Comparison of ENCODE assay signal across 9 mouse cellular contexts in the genomic region with DNA sequence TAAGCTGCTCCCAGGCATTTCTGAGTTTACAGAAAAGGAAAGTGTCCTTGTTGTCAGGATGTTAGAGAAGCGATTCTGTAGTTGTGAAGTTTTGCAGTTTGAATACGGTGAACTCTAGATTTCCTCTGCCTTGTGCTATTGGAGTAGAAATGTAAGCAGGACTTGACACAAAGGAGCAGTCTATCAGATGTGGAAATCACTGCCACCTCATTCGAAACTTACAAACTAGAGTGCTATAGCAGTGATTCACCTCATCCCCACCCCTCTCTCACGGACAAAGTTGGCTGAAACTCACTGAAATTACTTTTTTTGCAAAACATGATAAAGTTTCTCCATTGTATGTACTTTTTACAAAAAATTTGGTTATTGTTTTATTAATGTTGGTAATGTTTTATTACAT. TPM values are rescaled to one million over a fixed set of nuclear protein-coding genes. Genes with fewer than 3 reads are reported as not detected.
DNase-seq lines count a peak whose midpoint lies in the region; ATAC-seq lines count a peak whose summit lies in the region.
"Had no signal": no experiment of that assay in that cellular context is flagged by ENCODE, and none has a peak within 500 bp of the region (broad histone marks: within the 10 kb centered on the region; RNA-seq: fewer than 3 reads in every experiment).

No protein-coding gene starts in this region.

- ATAC-seq in erythroblast, adult 5-6 weeks (replicated peaks; ENCODE audit: low FRiP score, poor library complexity, severe bottlenecking), result no peak
- no peak for ATAC-seq in neural tube, embryonic 11.5 days (ENCODE audit: insufficient read depth, low FRiP score, low TSS enrichment)
- ATAC-seq in liver, embryonic 15.5 days (ENCODE audit: insufficient read depth), result no peak

- H3K27me3 ChIP-seq in erythroblast, embryonic 14.5 days (ENCODE audit: control insufficient read depth), result peaks cover 11% of the 10 kb centered on the region
- H3K27me3 ChIP-seq in neural tube, embryonic 11.5 days (ENCODE audit: control insufficient read depth, insufficient read depth, low read length), result no peaks in the 10 kb centered on the region
- peaks cover 9% of the 10 kb centered on the region; the same call in 1 of the 2 replicates for H3K27me3 ChIP-seq in liver, embryonic 15.5 days

- DNase-seq in neural tube, embryonic 11.5 days (ENCODE audit: low spot score), result no peak
- no peak for DNase-seq in neural tube, embryonic 10.5 days (ENCODE audit: extremely low spot score, low spot score)
- DNase-seq in cerebellum, postnatal 36 days, result no peak
- DNase-seq in layer of hippocampus, postnatal 14 days (ENCODE audit: low spot score in 2 of 2), result no peak
- no peak for DNase-seq in ovary, postnatal 36 days (ENCODE audit: low spot score)
- DNase-seq: adrenal gland, postnatal 10 days had no signal

- 92% methylated on average over 4 of the region's 4 CpGs for whole genome bisulfite sequencing in neural tube, embryonic 11.5 days
- WGBS in liver, embryonic 15.5 days (ENCODE audit: insufficient replicate concordance), result 66% methylated on average over 4 of the region's 4 CpGs

- peaks cover 10% of the 10 kb centered on the region for H3K36me3 ChIP-seq in erythroblast, embryonic 14.5 days (ENCODE audit: control insufficient read depth)
- no peaks in the 10 kb centered on the region for H3K36me3 ChIP-seq in neural tube, embryonic 11.5 days (ENCODE audit: control insufficient read depth, insufficient read depth, low read length)
- no peaks in the 10 kb centered on the region for H3K36me3 ChIP-seq in liver, embryonic 15.5 days (replicated peaks)

- peak overlapping the region; percentile 92; the same call in 1 of the 2 replicates for H3K4me2 ChIP-seq in neural tube, embryonic 11.5 days (ENCODE audit: low read depth)
- H3K4me2 ChIP-seq in liver, embryonic 15.5 days, result peak overlapping the region; percentile 82

- H3K4me1 ChIP-seq in erythroblast, embryonic 14.5 days (ENCODE audit: control insufficient read depth), result peaks cover 39% of the 10 kb centered on the region
- H3K4me1 ChIP-seq in neural tube, embryonic 11.5 days (ENCODE audit: control insufficient read depth, insufficient read depth, low read length), result peaks cover 6% of the 10 kb centered on the region
- H3K4me1 ChIP-seq in liver, embryonic 15.5 days (replicated peaks), result peaks cover 43% of the 10 kb centered on the region

- no peaks in the 10 kb centered on the region for H3K9me3 ChIP-seq in erythroblast, embryonic 14.5 days (ENCODE audit: control insufficient read depth, low read length)
- H3K9me3 ChIP-seq in neural tube, embryonic 11.5 days (ENCODE audit: control insufficient read depth, low read length), result no peaks in the 10 kb centered on the region
- H3K9me3 ChIP-seq in liver, embryonic 15.5 days (replicated peaks), result no peaks in the 10 kb centered on the region

- H3K27ac ChIP-seq in neural tube, embryonic 11.5 days (ENCODE audit: low read depth, low read length), result no peak overlapping the region
- H3K27ac ChIP-seq in liver, embryonic 15.5 days (replicated peaks), result no peak overlapping the region

- H3K4me3 ChIP-seq in erythroblast, embryonic 14.5 days (replicated peaks), result peak overlapping the region; percentile 82
- no peak overlapping the region for H3K4me3 ChIP-seq in neural tube, embryonic 11.5 days (ENCODE audit: low read depth, low read length)
- peak overlapping the region; percentile 86 for H3K4me3 ChIP-seq in liver, embryonic 15.5 days (replicated peaks)

- no peak overlapping the region for H3K9ac ChIP-seq in neural tube, embryonic 11.5 days (ENCODE audit: low read length)
- H3K9ac ChIP-seq in liver, embryonic 15.5 days, result no peak overlapping the region

RNA-seq across cellular contexts. Expression of a gene that starts 1.3 kb away (rescaled TPM):
- 0.27 and 0.65 TPM in 2 replicates for polyA plus RNA-seq in erythroblast, embryonic 14.5 days (2012)
- 46.6 and 58.4 TPM in 2 replicates for total RNA-seq in erythroblast, adult 5-6 weeks (2015; ENCODE audit: low replicate concordance)
- 10.6 and 21.3 TPM in 2 replicates for total RNA-seq in erythroblast, adult 5-6 weeks (2017; ENCODE audit: low replicate concordance)
- 124 and 126 TPM in 2 replicates for polyA plus RNA-seq in neural tube, embryonic 11.5 days (2014; fragmentation: Nextera tagmentation; extraction: Ambion mirVana)
- polyA plus RNA-seq in liver, embryonic 15.5 days (2015; fragmentation: Nextera tagmentation; extraction: Ambion mirVana), result 73.7 and 77.0 TPM in 2 replicates
- 10 to 100 TPM; 71.8 to 74.5 TPM for total RNA-seq in layer of hippocampus, postnatal 14 days (2021)

RNA-seq across cellular contexts. Expression of a gene that starts 1.4 kb away (rescaled TPM):
- 0.22 and 0.26 TPM in 2 replicates for polyA plus RNA-seq in erythroblast, embryonic 14.5 days (2012)
- total RNA-seq in erythroblast, adult 5-6 weeks (2015; ENCODE audit: low replicate concordance), result 4.2 and 7.3 TPM in 2 replicates
- 2.0 and 2.6 TPM in 2 replicates for total RNA-seq in erythroblast, adult 5-6 weeks (2017; ENCODE audit: low replicate concordance)
- polyA plus RNA-seq in neural tube, embryonic 11.5 days (2014; fragmentation: Nextera tagmentation; extraction: Ambion mirVana), result 14.1 and 14.9 TPM in 2 replicates
- 7.0 and 7.3 TPM in 2 replicates for polyA plus RNA-seq in liver, embryonic 15.5 days (2015; fragmentation: Nextera tagmentation; extraction: Ambion mirVana)
- 10 to 100 TPM; 23.1 to 23.7 TPM for total RNA-seq in layer of hippocampus, postnatal 14 days (2021)

Comparison
In these comparisons a context has a peak if more than half of its experiments do, and no peak if none do; other contexts are left out.
1. RNA of a gene that starts 1.3 kb away (polyA plus RNA-seq): 124 to 126 TPM in neural tube, embryonic 11.5 days and 73.7 to 77.0 TPM in liver, embryonic 15.5 days; 0.27 to 0.65 TPM in erythroblast, embryonic 14.5 days; every median in the first group is over 10 times any median in the second.